Mouse (Mus musculus): ENCODE data around the gene Gm10563. TPM values are rescaled to one million over a fixed set of nuclear protein-coding genes. Genes with fewer than 3 reads are reported as not detected.

The Gm10563 gene
- total and polyA plus RNA-seq, 2 experiments from 2014 or later: not detected

- no peaks in the 10 kb centered on the region for H3K4me1 ChIP-seq (ENCODE audit: insufficient read depth, low read length)
- no peak overlapping the region for H3K4me3 ChIP-seq (ENCODE audit: low read depth, low read length)
- TF ChIP-seq CTCF (IDR thresholded peaks at IDR 0.05): peak; percentile 88
- no peak overlapping the region for H3K4me2 ChIP-seq (ENCODE audit: low read depth, low read length, poor library complexity, severe bottlenecking)
- H3K27ac ChIP-seq (ENCODE audit: low read depth, low read length): no peak overlapping the region
- no peaks in the 10 kb centered on the region for H3K9me3 ChIP-seq (ENCODE audit: low read length)
- peaks cover 55% of the 10 kb centered on the region for H3K36me3 ChIP-seq (ENCODE audit: insufficient read depth, low read length)
- no peaks in the 10 kb centered on the region for H3K27me3 ChIP-seq (ENCODE audit: insufficient read depth, low read length)
- no peak for ATAC-seq (ENCODE audit: low FRiP score)
- no peak overlapping the region for H3K9ac ChIP-seq (replicated peaks; ENCODE audit: low read length, poor library complexity, severe bottlenecking)
- 32% methylated on average over 1 of the region's 1 CpGs for WGBS
- peak; percentile 59 for DNase-seq (ENCODE audit: low spot score)
Measured at GRCm38 (mm10) chr4:155580420-155580819, 64.8 kb downstream of the Gm10563 start.

DNA sequence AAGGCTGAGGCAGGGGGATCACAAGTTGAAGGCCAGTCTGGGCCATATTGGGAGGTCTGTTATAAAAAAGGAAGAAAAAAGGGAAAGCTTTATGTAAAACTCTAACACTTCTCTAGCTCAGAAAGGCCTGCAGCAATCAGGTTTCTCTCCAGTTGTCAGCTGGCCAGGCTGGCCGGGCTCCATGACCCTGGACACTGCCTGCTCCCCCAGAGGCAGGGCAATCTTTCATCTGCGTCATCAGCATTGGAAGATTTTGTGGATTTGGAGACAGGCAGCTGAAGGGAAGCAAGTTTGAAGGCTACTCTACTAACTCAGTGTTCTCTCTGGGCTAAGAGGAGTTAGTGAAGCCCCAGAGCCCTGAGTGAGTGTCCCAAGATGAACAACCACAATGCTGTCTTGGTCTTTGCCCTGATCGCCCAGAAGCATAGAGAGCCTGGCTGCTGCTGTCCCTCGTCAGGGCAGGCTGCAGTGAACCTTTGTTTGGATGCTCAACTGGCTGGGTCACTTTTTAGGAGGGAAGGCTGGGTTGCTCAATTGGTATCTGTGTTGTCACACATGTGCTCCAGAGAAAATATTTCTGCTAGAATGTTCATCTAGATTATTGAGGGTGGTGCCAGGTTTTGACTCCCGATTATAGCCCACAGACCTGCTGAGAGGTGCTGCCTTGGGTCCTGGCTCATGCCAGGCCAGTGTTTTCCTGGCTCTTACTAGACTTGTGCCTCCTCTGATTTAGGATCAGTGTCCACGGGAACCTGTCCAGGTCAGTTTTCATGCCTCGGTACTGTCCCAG lies 66.7 kb downstream of the Gm10563 start:
- H3K9me3 ChIP-seq (ENCODE audit: low read length): no peaks in the 10 kb centered on the region
- H3K9ac ChIP-seq (replicated peaks; ENCODE audit: low read length, poor library complexity, severe bottlenecking): no peak overlapping the region
- no peak overlapping the region for H3K27ac ChIP-seq (ENCODE audit: low read depth, low read length)
- ATAC-seq (ENCODE audit: low FRiP score) (no peak), DNase-seq (ENCODE audit: low spot score) (no peak)
- H3K4me3 ChIP-seq (ENCODE audit: low read depth, low read length): no peak overlapping the region
- H3K4me2 ChIP-seq (ENCODE audit: low read depth, low read length, poor library complexity, severe bottlenecking): no peak overlapping the region
- 91% methylated on average over 7 of the region's 7 CpGs for WGBS
- peaks cover 36% of the 10 kb centered on the region for H3K36me3 ChIP-seq (ENCODE audit: insufficient read depth, low read length)
- no peaks in the 10 kb centered on the region for H3K4me1 ChIP-seq (ENCODE audit: insufficient read depth, low read length)
- TF ChIP-seq CTCF (IDR thresholded peaks at IDR 0.05): no peak
- H3K27me3 ChIP-seq (ENCODE audit: insufficient read depth, low read length): no peaks in the 10 kb centered on the region

DNA sequence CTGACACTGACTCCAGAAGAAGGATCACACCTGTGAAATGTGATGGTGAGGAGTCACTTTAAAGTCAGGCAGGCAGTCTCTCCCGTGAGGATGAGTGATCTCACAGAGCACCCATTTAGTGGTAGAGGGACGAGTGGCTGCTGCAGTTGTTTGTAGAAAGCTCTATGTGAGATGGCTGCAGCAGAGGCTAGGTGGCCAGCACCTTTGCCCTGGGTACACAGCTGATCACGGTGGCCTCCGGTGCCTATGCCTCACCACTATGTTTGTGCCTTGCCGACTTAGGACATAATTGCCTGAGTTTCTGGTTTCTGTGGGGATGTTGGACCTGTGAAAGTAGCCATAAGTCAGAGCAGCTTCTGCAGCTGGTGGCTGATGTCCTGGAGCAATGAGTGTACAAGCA lies 67.5 kb downstream of the Gm10563 start:
- H3K27me3 ChIP-seq (ENCODE audit: insufficient read depth, low read length): no peaks in the 10 kb centered on the region
- no peak overlapping the region for H3K9ac ChIP-seq (replicated peaks; ENCODE audit: low read length, poor library complexity, severe bottlenecking)
- H3K4me2 ChIP-seq (ENCODE audit: low read depth, low read length, poor library complexity, severe bottlenecking): no peak overlapping the region
- WGBS: 92% methylated on average over 5 of the region's 5 CpGs
- no peaks in the 10 kb centered on the region for H3K4me1 ChIP-seq (ENCODE audit: insufficient read depth, low read length)
- no peak for DNase-seq (ENCODE audit: low spot score)
- ATAC-seq (ENCODE audit: low FRiP score): no peak
- no peaks in the 10 kb centered on the region for H3K9me3 ChIP-seq (ENCODE audit: low read length)
- TF ChIP-seq CTCF (IDR thresholded peaks at IDR 0.05): no peak
- no peak overlapping the region for H3K27ac ChIP-seq (ENCODE audit: low read depth, low read length)
- no peak overlapping the region for H3K4me3 ChIP-seq (ENCODE audit: low read depth, low read length)
- H3K36me3 ChIP-seq (ENCODE audit: insufficient read depth, low read length): peaks cover 30% of the 10 kb centered on the region

DNA sequence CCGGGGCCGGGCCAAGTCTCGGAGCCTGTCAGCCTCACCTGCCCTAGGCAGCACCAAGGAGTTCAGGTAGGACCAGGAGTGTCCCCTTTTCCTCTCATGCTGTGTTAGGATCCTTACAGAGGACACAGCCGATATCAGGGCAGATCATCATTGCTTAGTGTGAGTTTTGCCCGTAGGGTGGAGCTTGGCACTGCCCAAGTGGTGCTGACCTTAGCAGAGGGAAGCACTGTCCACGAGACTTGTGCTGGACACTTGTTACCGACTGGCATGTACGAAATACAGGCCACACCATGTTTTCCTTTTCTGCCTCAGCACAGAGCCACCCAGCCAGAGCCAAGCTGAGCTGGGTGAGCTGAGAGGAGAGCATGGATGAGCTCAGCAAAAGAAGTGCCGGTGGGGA lies 68.1 kb downstream of the Gm10563 start:
- Histone ChIP-seq H3K4me1 (ENCODE audit: insufficient read depth, low read length) (no peaks in the 10 kb centered on the region), H3K4me2 (ENCODE audit: low read depth, low read length, poor library complexity, severe bottlenecking) (no peak overlapping the region), H3K9ac (replicated peaks; ENCODE audit: low read length, poor library complexity, severe bottlenecking) (no peak overlapping the region), H3K27ac (ENCODE audit: low read depth, low read length) (no peak overlapping the region), H3K4me3 (ENCODE audit: low read depth, low read length) (no peak overlapping the region), H3K9me3 (ENCODE audit: low read length) (no peaks in the 10 kb centered on the region), H3K27me3 (ENCODE audit: insufficient read depth, low read length) (no peaks in the 10 kb centered on the region), H3K36me3 (ENCODE audit: insufficient read depth, low read length) (peaks cover 24% of the 10 kb centered on the region)
- DNase-seq (ENCODE audit: low spot score) (no peak), ATAC-seq (ENCODE audit: low FRiP score) (no peak)
- WGBS: 94% methylated on average over 9 of the region's 9 CpGs
- no peak for TF ChIP-seq CTCF (IDR thresholded peaks at IDR 0.05)

- 91% methylated on average over 8 of the region's 8 CpGs for WGBS
- ATAC-seq (ENCODE audit: low FRiP score) (no peak), DNase-seq (ENCODE audit: low spot score) (no peak)
- Histone ChIP-seq H3K36me3 (ENCODE audit: insufficient read depth, low read length) (peaks cover 23% of the 10 kb centered on the region), H3K27ac (ENCODE audit: low read depth, low read length) (no peak overlapping the region), H3K27me3 (ENCODE audit: insufficient read depth, low read length) (no peaks in the 10 kb centered on the region), H3K9ac (replicated peaks; ENCODE audit: low read length, poor library complexity, severe bottlenecking) (no peak overlapping the region), H3K9me3 (ENCODE audit: low read length) (no peaks in the 10 kb centered on the region), H3K4me3 (ENCODE audit: low read depth, low read length) (no peak overlapping the region), H3K4me1 (ENCODE audit: insufficient read depth, low read length) (no peaks in the 10 kb centered on the region), H3K4me2 (ENCODE audit: low read depth, low read length, poor library complexity, severe bottlenecking) (no peak overlapping the region)
- no peak for TF ChIP-seq CTCF (IDR thresholded peaks at IDR 0.05)
Measured at GRCm38 (mm10) chr4:155575521-155575920, 69.7 kb downstream of the Gm10563 start.

DNA sequence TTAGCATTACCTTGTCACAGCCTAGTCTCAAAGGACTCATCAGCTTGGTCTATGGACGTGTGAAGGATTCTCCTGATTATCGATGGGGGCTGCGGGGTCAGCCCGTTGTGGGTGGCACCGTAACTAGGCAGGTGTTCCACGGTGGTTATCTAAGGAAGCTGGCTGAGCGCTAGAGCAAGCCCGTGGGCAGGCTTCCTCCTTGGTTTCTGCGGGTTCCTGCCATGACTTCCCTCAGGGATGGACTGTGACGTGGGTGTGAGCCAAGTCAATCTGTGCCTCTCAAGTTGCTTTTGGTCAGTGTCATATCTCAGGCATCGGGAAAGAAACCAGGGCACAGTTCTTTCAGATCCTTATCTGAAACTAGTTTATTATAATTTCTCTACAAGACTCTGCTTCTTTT lies 70.3 kb downstream of the Gm10563 start:
- Histone ChIP-seq H3K4me1 (ENCODE audit: insufficient read depth, low read length) (no peaks in the 10 kb centered on the region), H3K27me3 (ENCODE audit: insufficient read depth, low read length) (no peaks in the 10 kb centered on the region), H3K4me3 (ENCODE audit: low read depth, low read length) (no peak overlapping the region), H3K27ac (ENCODE audit: low read depth, low read length) (no peak overlapping the region), H3K4me2 (ENCODE audit: low read depth, low read length, poor library complexity, severe bottlenecking) (no peak overlapping the region), H3K9ac (replicated peaks; ENCODE audit: low read length, poor library complexity, severe bottlenecking) (no peak overlapping the region), H3K36me3 (ENCODE audit: insufficient read depth, low read length) (peaks cover 23% of the 10 kb centered on the region), H3K9me3 (ENCODE audit: low read length) (no peaks in the 10 kb centered on the region)
- 94% methylated on average over 11 of the region's 11 CpGs for WGBS
- TF ChIP-seq CTCF (IDR thresholded peaks at IDR 0.05): no peak
- DNase-seq (ENCODE audit: low spot score): no peak
- ATAC-seq (ENCODE audit: low FRiP score): no peak

Measured in midbrain, postnatal 0 days (tissue).